Mouse (Mus musculus) left cerebral cortex, adult 2 months (tissue): Measurements from ENCODE around the gene Gm16181. TPM values are rescaled to one million over a fixed set of nuclear protein-coding genes. Genes with fewer than 3 reads are reported as not detected.

ENCODE experiments used
- DNase-seq, 2 experiments: peaks; one replicate each; pipeline ENCODE4 v3.0.0; 2021 to 2022; ENCODE audit warnings: low spot score in 2 of 2, mixed read lengths in 1 of 2; ENCODE audit errors: extremely low spot score in 1 of 2
- H3K27ac ChIP-seq: fragments of 200-600 bp; 2 replicates; pipeline ENCODE4 v1.8.1; 2022
- H3K4me3 ChIP-seq: fragments of 200-600 bp; 2 replicates; pipeline ENCODE4 v1.8.1; 2022
- CTCF ChIP-seq: fragments of 200-600 bp; IDR thresholded peaks from 2 replicates; pipeline ENCODE4 v1.8.1; 2022; ENCODE audit warnings: antibody characterized with exemption, mild to moderate bottlenecking, moderate library complexity
- intact Hi-C: fragments of 180-260 bp; cut with DNase I; formaldehyde crosslinking; loops from one replicate; pipeline ENCODE4 v1.15.1; 2025
- total RNA-seq, 2 experiments: library from RNA; stranded (reverse); gene quantifications; 2 replicates each; pipeline ENCODE4 v1.2.3; 2021

Gene Gm16181
- total RNA-seq, 2 experiments from 2014 or later, result not detected

- no peak overlapping the region for H3K4me3 ChIP-seq
- peak in 1 of 2 experiments; percentile 54 for DNase-seq
- no peak overlapping the region for H3K27ac ChIP-seq
- TF ChIP-seq CTCF, result peak; percentile 91
- intact Hi-C loops, result loop anchor here (5.0 kb wide), 1 partner anchor 48 kb away; no protein-coding TSS in a partner anchor
Measured at GRCm38 (mm10) chr17:35254241-35255098, 33.8 kb downstream of the Gm16181 start.

- no peak overlapping the region for H3K4me3 ChIP-seq
- intact Hi-C loops, result loop anchor here (5.0 kb wide), 1 partner anchor 47 kb away; no protein-coding TSS in a partner anchor
- no peak overlapping the region for H3K27ac ChIP-seq
- no peak for DNase-seq
- TF ChIP-seq CTCF, result no peak
Measured at GRCm38 (mm10) chr17:35255301-35255700, 34.7 kb downstream of the Gm16181 start.

GRCm38 (mm10) chr17:35255704-35256103, 35.1 kb downstream of the Gm16181 start:
- H3K27ac ChIP-seq, result no peak overlapping the region
- no peak overlapping the region for H3K4me3 ChIP-seq
- DNase-seq, result no peak
- intact Hi-C loops, result loop anchor here (5.0 kb wide), 1 partner anchor 47 kb away; no protein-coding TSS in a partner anchor
- TF ChIP-seq CTCF, result no peak

GRCm38 (mm10) chr17:35257378-35257777, 36.7 kb downstream of the Gm16181 start:
- no peak overlapping the region for H3K27ac ChIP-seq
- TF ChIP-seq CTCF, result no peak
- intact Hi-C loops, result loop anchor here (5.0 kb wide), 1 partner anchor 45 kb away; no protein-coding TSS in a partner anchor

GRCm38 (mm10) chr17:35257824-35258491, 37.3 kb downstream of the Gm16181 start:
- intact Hi-C loops, result loop anchor here (1.0 to 5.0 kb wide), 2 partner anchors 16 to 44 kb away; no protein-coding TSS in a partner anchor
- H3K4me3 ChIP-seq, result peak overlapping the region; percentile 46
- H3K27ac ChIP-seq, result peak overlapping the region; percentile 60
- peak; percentile 92 for TF ChIP-seq CTCF
- peak; percentile 90 for DNase-seq

More at GRCm38 (mm10) chr17:35257378-35257777, 36.7 kb downstream of the Gm16181 start:
- no peak overlapping the region for H3K4me3 ChIP-seq
- DNase-seq, result no peak

GRCm38 (mm10) chr17:35258492-35259478, 38.2 kb downstream of the Gm16181 start:
- no peak; the same call in 1 of the 2 replicates for TF ChIP-seq CTCF
- intact Hi-C loops, result loop anchor here (1.0 to 5.0 kb wide), 2 partner anchors 16 to 44 kb away; no protein-coding TSS in a partner anchor
- Histone ChIP-seq H3K27ac (no peak overlapping the region), H3K4me3 (no peak overlapping the region)
- DNase-seq, result no peak

- TF ChIP-seq CTCF, result no peak
- H3K27ac ChIP-seq, result no peak overlapping the region
- no peak for DNase-seq
- no peak overlapping the region for H3K4me3 ChIP-seq
- intact Hi-C loops, result loop anchor here (5.0 kb wide), 1 partner anchor 43 kb away; no protein-coding TSS in a partner anchor
Measured at GRCm38 (mm10) chr17:35259621-35260020, 39.0 kb downstream of the Gm16181 start.

GRCm38 (mm10) chr17:35261651-35262050, 41.0 kb downstream of the Gm16181 start:
- intact Hi-C loops, result no loop called here
- DNase-seq, result no peak
- TF ChIP-seq CTCF, result no peak
- Histone ChIP-seq H3K4me3 (no peak overlapping the region), H3K27ac (no peak overlapping the region)

GRCm38 (mm10) chr17:35262664-35263522, 42.3 kb downstream of the Gm16181 start, which contains the start of gene H2-D1:
Gene H2-D1 (plus strand): TSS chr17:35262730.
- H3K4me3 ChIP-seq, result peak within 1 kb of the TSS; percentile 67
- intact Hi-C loops, result no loop called here
- H3K27ac ChIP-seq, result peak within 1 kb of the TSS; percentile 17; the same call in 1 of the 2 replicates
- TF ChIP-seq CTCF, result no peak
- peak; percentile 93 to 98 for DNase-seq

- no peak for DNase-seq
- no peak for TF ChIP-seq CTCF
- intact Hi-C loops, result no loop called here
- Histone ChIP-seq H3K4me3 (peak overlapping the region; percentile 67), H3K27ac (no peak overlapping the region)
Measured at GRCm38 (mm10) chr17:35263523-35263883, 42.9 kb downstream of the Gm16181 start.
